Mouse (Mus musculus) CH12.LX (cell line): ENCODE results near the gene Naa16. TPM values are rescaled to one million over a fixed set of nuclear protein-coding genes. Genes with fewer than 3 reads are reported as not detected.

Experiments used
- DNase-seq: peaks from one replicate; pipeline ENCODE4 v3.0.0-alpha.2; 2013; ENCODE audit errors: extremely low read depth
- H3K27ac ChIP-seq: 2 replicates; pipeline ENCODE4 v1.5.1; 2012; ENCODE audit warnings: low read depth, mild to moderate bottlenecking, control low read depth, moderate library complexity; ENCODE audit not compliant: insufficient read depth
- H3K27me3 ChIP-seq: replicated peaks from 2 replicates; pipeline ENCODE3; 2012; ENCODE audit warnings: inconsistent platforms
- H3K36me3 ChIP-seq, 2 experiments: replicated peaks in 1 of 2; 2 replicates each; pipeline versions ENCODE3 to v1.6.1; 2012; ENCODE audit warnings: inconsistent platforms in 1 of 2, low read length in 1 of 2, mild to moderate bottlenecking in 1 of 2, mixed read lengths in 1 of 2, moderate library complexity in 1 of 2; ENCODE audit not compliant: control insufficient read depth in 1 of 2, insufficient read depth in 1 of 2
- H3K4me1 ChIP-seq, 2 experiments: 2 replicates each; pipeline ENCODE4 v1.6.1; 2012; ENCODE audit warnings: inconsistent platforms in 1 of 2, moderate library complexity in 1 of 2; ENCODE audit not compliant: insufficient read depth in 2 of 2, control insufficient read depth in 1 of 2
- H3K4me2 ChIP-seq: 2 replicates; pipeline ENCODE4 v1.6.1; 2012; ENCODE audit warnings: low read depth, mild to moderate bottlenecking, control low read depth; ENCODE audit not compliant: poor library complexity, insufficient read depth, severe bottlenecking
- H3K4me3 ChIP-seq, 3 experiments: fragments of 150-350 bp in 1 of 3; sonication (generic) in 1 of 3; replicated peaks in 1 of 3; 2 replicates each; pipeline versions ENCODE3 to v1.5.1; 2011 to 2012; ENCODE audit warnings: low read depth in 2 of 3, low read length in 2 of 3, mild to moderate bottlenecking in 2 of 3, moderate library complexity in 2 of 3, control low read depth in 1 of 3, improper control_type of control experiment in 1 of 3, inconsistent platforms in 1 of 3, mixed read lengths in 1 of 3; ENCODE audit not compliant: poor library complexity in 1 of 3
- H3K79me2 ChIP-seq: replicated peaks from 2 replicates; pipeline ENCODE4 v1.6.1; 2012; ENCODE audit warnings: mild to moderate bottlenecking, moderate library complexity; ENCODE audit not compliant: control insufficient read depth, poor library complexity, insufficient read depth, severe bottlenecking; ENCODE audit errors: extremely low read depth
- H3K9ac ChIP-seq: 2 replicates; pipeline ENCODE4 v1.6.1; 2012; ENCODE audit warnings: low read depth, mild to moderate bottlenecking, control low read depth, moderate library complexity; ENCODE audit not compliant: insufficient read depth
- H3K9me3 ChIP-seq: replicated peaks from 2 replicates; pipeline ENCODE3; 2012; ENCODE audit warnings: low read length, inconsistent platforms, mixed read lengths
- CHD2 ChIP-seq: IDR thresholded peaks from 2 replicates; pipeline ENCODE4 v1.6.1; 2011; ENCODE audit warnings: low read length, improper control_type of control experiment
- CTCF ChIP-seq, 2 experiments: IDR thresholded peaks in 1 of 2; conservative IDR thresholded peaks in 1 of 2; 2 replicates each; pipeline ENCODE4 v1.5.1; 2011 to 2012; ENCODE audit warnings: low read depth in 2 of 2, low read length in 2 of 2, improper control_type of control experiment in 1 of 2, inconsistent platforms in 1 of 2, mild to moderate bottlenecking in 1 of 2, moderate library complexity in 1 of 2
- ELF1 ChIP-seq: IDR thresholded peaks from 2 replicates; pipeline ENCODE4 v1.6.1; 2014; ENCODE audit warnings: low read depth, mild to moderate bottlenecking, inconsistent platforms, low read length, improper control_type of control experiment
- HCFC1 ChIP-seq: IDR thresholded peaks from 2 replicates; pipeline ENCODE4 v1.6.1; 2012; ENCODE audit warnings: low read depth, mild to moderate bottlenecking, inconsistent platforms, low read length, improper control_type of control experiment
- JUN ChIP-seq: IDR thresholded peaks from 2 replicates; pipeline ENCODE4 v1.6.1; 2011; ENCODE audit warnings: low read depth, mild to moderate bottlenecking, low read length, improper control_type of control experiment, moderate library complexity; ENCODE audit not compliant: insufficient read depth
- KAT2A ChIP-seq: IDR thresholded peaks from 2 replicates; pipeline ENCODE4 v1.6.1; 2012; ENCODE audit warnings: low read length, improper control_type of control experiment, inconsistent platforms; ENCODE audit not compliant: insufficient replicate concordance
- MAFK ChIP-seq: IDR thresholded peaks from 2 replicates; pipeline ENCODE4 v1.6.1; 2011; ENCODE audit warnings: low read length, improper control_type of control experiment; ENCODE audit not compliant: insufficient replicate concordance
- MXI1 ChIP-seq: IDR thresholded peaks from 2 replicates; pipeline ENCODE4 v1.6.1; 2011; ENCODE audit warnings: mild to moderate bottlenecking, low read depth, low read length, improper control_type of control experiment
- MYC ChIP-seq: IDR thresholded peaks from 2 replicates; pipeline ENCODE4 v1.6.1; 2011; ENCODE audit warnings: low read depth, mild to moderate bottlenecking, improper control_type of control experiment, low read length
- NRF1 ChIP-seq: IDR thresholded peaks from 2 replicates; pipeline ENCODE4 v1.6.1; 2014; ENCODE audit warnings: low read depth, mild to moderate bottlenecking, inconsistent platforms, low read length, improper control_type of control experiment, moderate library complexity
- POLR2A ChIP-seq: IDR thresholded peaks from 2 replicates; pipeline ENCODE4 v1.6.1; 2011; ENCODE audit warnings: low read depth, mild to moderate bottlenecking, improper control_type of control experiment, low read length
- SIN3A ChIP-seq: IDR thresholded peaks from 2 replicates; pipeline ENCODE4 v1.6.1; 2012; ENCODE audit warnings: low read length, improper control_type of control experiment, inconsistent platforms
- SMC3 ChIP-seq: IDR thresholded peaks from 2 replicates; pipeline ENCODE4 v1.6.1; 2011; ENCODE audit warnings: low read depth, low read length, improper control_type of control experiment
- TCF12 ChIP-seq: IDR thresholded peaks from 2 replicates; pipeline ENCODE4 v1.6.1; 2014; ENCODE audit warnings: low read depth, mild to moderate bottlenecking, inconsistent platforms, low read length, improper control_type of control experiment
- USF2 ChIP-seq: conservative IDR thresholded peaks from 2 replicates; pipeline ENCODE4 v1.6.1; 2011; ENCODE audit warnings: low read depth, low read length, improper control_type of control experiment
- ZNF384 ChIP-seq: IDR thresholded peaks from 2 replicates; pipeline ENCODE4 v1.6.1; 2012; ENCODE audit warnings: low read depth, low read length, improper control_type of control experiment, inconsistent platforms
- dilution Hi-C: fragments of 300-500 bp; cut with MboI; formaldehyde crosslinking; loops from 2 replicates; pipeline ENCODE4 v1.14.3; 2020; ENCODE audit warnings: low sequenced_read_pairs; ENCODE audit not compliant: extremely low pct_unique_long_range_greater_than_20kb, extremely low pct_ligation_motif_present
- in situ Hi-C: fragments of 300-500 bp; cut with MboI; formaldehyde crosslinking; loops from 3 replicates; pipeline ENCODE4 v1.14.3; 2019; ENCODE audit warnings: low sequenced_read_pairs, low pct_ligation_motif_present, low pct_unique_long_range_greater_than_20kb, mixed read lengths
- polyA plus RNA-seq: library from polyadenylated mRNA; unstranded; fragments of >175 nt; gene quantifications from 2 replicates; pipeline ENCODE4 v1.2.1, GENCODE M21; 2012; ENCODE audit warnings: low read depth; ENCODE audit not compliant: insufficient read length
- total RNA-seq, 2 experiments: library from RNA; depleted of rRNA; stranded (reverse); fragments of 300-350 nt in 1 of 2; fragments of >200 nt in 1 of 2; gene quantifications; 2 replicates each; pipeline ENCODE4 v1.2.3; 2012 to 2014

Naa16 gene
- total and polyA plus RNA-seq, 3 experiments = 16.4 to 60.0 (median 42.6) TPM

DNA sequence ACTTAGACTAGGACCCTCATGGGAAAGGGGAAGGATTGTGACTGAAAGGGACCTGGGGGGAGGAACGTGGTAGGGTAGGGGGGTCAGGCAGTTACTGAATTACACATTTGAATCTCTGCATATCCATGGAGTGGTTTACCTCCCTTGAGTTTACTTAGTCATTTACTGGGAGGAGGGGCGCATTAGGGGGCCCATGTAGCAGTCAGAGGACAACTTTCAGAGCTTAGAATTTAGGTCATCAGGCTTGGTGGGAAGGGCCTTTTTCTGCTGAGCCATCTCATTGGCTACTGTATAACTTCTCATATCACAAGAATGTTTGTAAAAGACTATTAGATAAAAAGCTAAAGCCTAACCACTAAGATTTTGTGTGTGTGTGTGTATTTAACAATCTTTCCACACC is 20.1 kb upstream of the Naa16 start:
- TF ChIP-seq POLR2A (no peak), KAT2A (no peak), HCFC1 (no peak), USF2 (no peak), SMC3 (no peak), TCF12 (no peak), ELF1 (no peak), CHD2 (no peak), SIN3A (no peak), JUN (no peak), MXI1 (no peak), CTCF (conservative IDR thresholded peaks at IDR 0.05 in 1 of 2, IDR thresholded peaks at IDR 0.05 in 1 of 2; ENCODE audit: low read depth in 2 of 2, low read length in 2 of 2) (no peak), MYC (no peak), MAFK (no peak)
- Histone ChIP-seq H3K27me3 (no peaks in the 10 kb centered on the region), H3K9me3 (no peaks in the 10 kb centered on the region), H3K36me3 (peaks cover 11 to 69% of the 10 kb centered on the region in 2 experiments), H3K79me2 (no peaks in the 10 kb centered on the region), H3K4me3 (no peak overlapping the region), H3K27ac (no peak overlapping the region), H3K4me2 (no peak overlapping the region), H3K4me1 (peaks cover 0 to 5% of the 10 kb centered on the region in 2 experiments; a peak in 1 of 4 replicates), H3K9ac (no peak overlapping the region)
- dilution Hi-C loops (no loop called here), in situ Hi-C loops (no loop called here)
- DNase-seq = no peak

DNA sequence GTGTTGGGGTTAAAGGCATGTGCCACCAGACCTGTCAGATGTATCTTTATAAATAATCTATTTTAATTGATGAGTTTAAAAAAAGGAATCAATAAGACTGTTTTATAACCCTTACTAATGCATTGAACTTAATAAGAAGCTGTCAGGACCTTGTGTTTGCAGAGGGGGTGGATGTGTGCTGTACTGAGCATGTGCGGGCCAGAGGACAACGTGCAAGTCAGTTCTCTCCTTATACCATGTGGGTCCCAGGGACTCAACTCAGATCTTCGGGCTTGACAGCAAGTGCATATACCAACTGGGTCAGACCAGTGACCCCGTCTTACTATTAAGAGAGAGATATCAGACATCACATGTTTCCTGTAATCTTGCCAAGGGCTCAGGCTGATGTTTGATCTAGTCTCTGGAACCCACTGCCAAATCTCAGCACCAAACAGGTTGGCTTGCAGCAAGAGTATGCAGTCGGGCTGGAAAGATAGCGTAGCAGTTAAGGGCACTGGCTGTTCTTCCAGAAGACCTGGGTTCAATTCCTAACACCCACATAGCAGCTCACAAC is 18.8 kb upstream of the Naa16 start:
- Histone ChIP-seq H3K4me2 (no peak overlapping the region), H3K9me3 (no peaks in the 10 kb centered on the region), H3K4me3 (no peak overlapping the region), H3K27me3 (no peaks in the 10 kb centered on the region), H3K4me1 (peaks cover 0 to 5% of the 10 kb centered on the region in 2 experiments; a peak in 1 of 4 replicates), H3K36me3 (peaks cover 11 to 62% of the 10 kb centered on the region in 2 experiments), H3K9ac (no peak overlapping the region), H3K27ac (no peak overlapping the region), H3K79me2 (no peaks in the 10 kb centered on the region)
- TF ChIP-seq MYC (no peak), TCF12 (no peak), NRF1 (no peak), ELF1 (no peak), CHD2 (no peak), ZNF384 (no peak), KAT2A (no peak)
- DNase-seq = no peak
- dilution Hi-C loops (no loop called here), in situ Hi-C loops (no loop called here)
